Mouse (Mus musculus): Measurements from ENCODE around the gene Snx6. TPM values are rescaled to one million over a fixed set of nuclear protein-coding genes. Genes with fewer than 3 reads are reported as not detected.

The Snx6 gene
- polyA plus RNA-seq, 1 experiment from 2014 or later = 110 TPM

- Histone ChIP-seq H3K27me3 (replicated peaks) (no peaks in the 10 kb centered on the region), H3K9ac (no peak overlapping the region), H3K36me3 (no peaks in the 10 kb centered on the region), H3K4me3 (no peak overlapping the region), H3K4me1 (peaks cover 13% of the 10 kb centered on the region), H3K9me3 (0 out of 2 replicates have a peak, but pooled peaks cover 4% of the 10 kb centered on the region), H3K27ac (replicated peaks) (no peak overlapping the region), H3K4me2 (no peak overlapping the region)
- 64% methylated on average over 1 of the region's 1 CpGs for WGBS
- no peak for ATAC-seq (ENCODE audit: extremely low read depth, insufficient number of reproducible peaks, low FRiP score, low TSS enrichment)
Measured at GRCm38 (mm10) chr12:54828043-54828442, 32.5 kb upstream of the Snx6 start.

GRCm38 (mm10) chr12:54825202-54825601, 29.7 kb upstream of the Snx6 start:
- H3K4me1 ChIP-seq = peaks cover 18% of the 10 kb centered on the region
- no peaks in the 10 kb centered on the region for H3K27me3 ChIP-seq (replicated peaks)
- 91% methylated on average over 3 of the region's 3 CpGs for WGBS
- H3K36me3 ChIP-seq = no peaks in the 10 kb centered on the region
- no peak overlapping the region for H3K4me2 ChIP-seq
- no peak overlapping the region for H3K9ac ChIP-seq
- ATAC-seq (ENCODE audit: extremely low read depth, insufficient number of reproducible peaks, low FRiP score, low TSS enrichment) = no peak
- no peak overlapping the region for H3K4me3 ChIP-seq
- H3K9me3 ChIP-seq = 0 out of 2 replicates have a peak, but pooled peaks cover 4% of the 10 kb centered on the region
- H3K27ac ChIP-seq (replicated peaks) = no peak overlapping the region

DNA sequence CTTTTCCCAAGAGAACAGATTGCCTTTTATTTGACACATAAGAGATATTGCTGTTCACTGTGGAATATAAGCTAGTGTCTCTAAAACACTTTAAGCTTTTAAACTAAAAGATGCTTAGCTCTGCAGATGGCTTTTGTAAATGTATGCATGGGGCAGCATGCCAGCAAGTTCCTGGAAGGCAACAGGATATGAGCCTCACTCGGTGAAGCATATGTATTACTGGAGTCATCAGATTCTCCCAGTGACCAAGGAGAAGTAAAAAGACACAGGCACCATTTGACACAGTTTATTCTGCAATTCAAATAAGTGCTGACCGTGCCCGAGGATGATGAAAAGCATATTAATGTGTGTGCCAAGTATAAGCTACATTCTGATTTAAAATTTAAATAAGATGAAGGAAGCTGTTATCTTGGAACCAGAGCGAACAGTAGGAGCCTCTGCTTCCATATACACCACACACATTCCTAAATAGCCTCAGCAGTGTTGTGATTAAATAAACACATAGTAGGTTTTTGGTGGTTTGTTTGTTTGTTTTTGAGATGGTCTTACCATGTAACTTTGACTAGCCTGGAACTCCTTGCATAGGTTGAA, 27.4 kb upstream of the Snx6 start:
- Histone ChIP-seq H3K4me3 (no peak overlapping the region), H3K27ac (replicated peaks) (no peak overlapping the region), H3K36me3 (no peaks in the 10 kb centered on the region), H3K4me2 (no peak overlapping the region), H3K9ac (no peak overlapping the region), H3K27me3 (replicated peaks) (no peaks in the 10 kb centered on the region), H3K4me1 (peaks cover 29% of the 10 kb centered on the region), H3K9me3 (0 out of 2 replicates have a peak, but pooled peaks cover 4% of the 10 kb centered on the region)
- WGBS = 61% methylated on average over 4 of the region's 4 CpGs
- ATAC-seq (ENCODE audit: extremely low read depth, insufficient number of reproducible peaks, low FRiP score, low TSS enrichment) = no peak

- ATAC-seq (ENCODE audit: extremely low read depth, insufficient number of reproducible peaks, low FRiP score, low TSS enrichment) = no peak
- Histone ChIP-seq H3K4me1 (peaks cover 29% of the 10 kb centered on the region), H3K27ac (replicated peaks) (no peak overlapping the region)
Measured at GRCm38 (mm10) chr12:54820684-54821161, 25.2 kb upstream of the Snx6 start.

GRCm38 (mm10) chr12:54819181-54819935, 23.9 kb upstream of the Snx6 start:
- peak overlapping the region; percentile 58 for H3K27ac ChIP-seq (replicated peaks)
- ATAC-seq (ENCODE audit: extremely low read depth, insufficient number of reproducible peaks, low FRiP score, low TSS enrichment) = no peak
- no peaks in the 10 kb centered on the region for H3K36me3 ChIP-seq
- no peak overlapping the region for H3K4me3 ChIP-seq
- no peaks in the 10 kb centered on the region for H3K27me3 ChIP-seq (replicated peaks)
- H3K4me2 ChIP-seq = no peak overlapping the region
- 31% methylated on average over 6 of the region's 6 CpGs for WGBS
- no peaks in the 10 kb centered on the region for H3K9me3 ChIP-seq
- H3K9ac ChIP-seq = 0 out of 2 replicates have a peak overlapping the region, but pooled peaks have one; percentile 24
- H3K4me1 ChIP-seq = peaks cover 29% of the 10 kb centered on the region

More at GRCm38 (mm10) chr12:54820684-54821161, 25.2 kb upstream of the Snx6 start:
- Histone ChIP-seq H3K4me2 (no peak overlapping the region), H3K9ac (no peak overlapping the region), H3K36me3 (no peaks in the 10 kb centered on the region), H3K9me3 (0 out of 2 replicates have a peak, but pooled peaks cover 4% of the 10 kb centered on the region), H3K4me3 (no peak overlapping the region), H3K27me3 (replicated peaks) (no peaks in the 10 kb centered on the region)
- 60% methylated on average over 2 of the region's 2 CpGs for whole genome bisulfite sequencing

DNA sequence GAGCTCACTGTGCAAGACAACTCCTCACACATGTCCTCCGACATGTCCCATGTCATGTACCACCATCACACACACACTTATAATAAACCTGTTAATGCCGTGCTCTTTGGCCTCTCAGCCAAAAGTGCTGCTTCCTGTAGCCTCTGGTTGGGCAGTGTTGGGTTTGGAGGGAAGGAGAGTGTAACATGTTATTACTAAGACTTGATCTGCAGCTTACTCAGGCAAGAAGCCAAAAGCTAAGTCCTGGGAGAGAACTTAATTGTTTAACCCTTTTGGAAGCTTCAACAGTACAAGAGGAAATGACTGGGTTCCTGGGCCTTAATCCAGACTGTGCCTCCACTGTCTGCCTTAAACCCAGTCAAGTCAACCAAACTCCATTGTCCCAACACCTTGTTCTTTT, 14.6 kb upstream of the Snx6 start:
- ATAC-seq (ENCODE audit: extremely low read depth, insufficient number of reproducible peaks, low FRiP score, low TSS enrichment) = no peak
- Histone ChIP-seq H3K4me3 (no peak overlapping the region), H3K36me3 (no peaks in the 10 kb centered on the region), H3K9me3 (no peaks in the 10 kb centered on the region), H3K27ac (replicated peaks) (no peak overlapping the region), H3K27me3 (replicated peaks) (no peaks in the 10 kb centered on the region), H3K4me2 (no peak overlapping the region), H3K4me1 (peaks cover 6% of the 10 kb centered on the region; the same call in 1 of the 2 replicates), H3K9ac (no peak overlapping the region)
- WGBS = 64% methylated on average over 2 of the region's 2 CpGs

DNA sequence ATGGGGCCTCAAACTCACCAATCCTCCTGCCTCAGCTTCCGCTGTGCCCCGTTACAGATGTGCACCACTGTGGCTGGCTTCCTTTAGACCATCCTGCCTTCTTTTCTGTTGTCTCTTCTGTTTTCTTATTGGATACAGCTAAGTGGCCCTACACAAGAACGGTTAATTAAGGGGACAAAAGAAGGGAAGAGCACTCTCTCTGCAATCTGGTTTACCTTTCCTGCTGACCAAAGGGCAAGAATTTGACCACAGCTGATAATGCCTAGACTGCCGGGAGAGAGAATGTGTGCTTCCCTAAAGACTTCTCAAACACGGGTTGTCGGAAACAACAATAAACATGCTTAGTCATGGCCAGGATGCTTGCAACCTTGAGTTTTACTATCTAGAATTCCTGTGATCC, 12.0 kb upstream of the Snx6 start:
- Histone ChIP-seq H3K9ac (no peak overlapping the region), H3K4me3 (no peak overlapping the region), H3K4me1 (peaks cover 6% of the 10 kb centered on the region; the same call in 1 of the 2 replicates), H3K27ac (replicated peaks) (no peak overlapping the region), H3K4me2 (no peak overlapping the region), H3K9me3 (no peaks in the 10 kb centered on the region), H3K36me3 (no peaks in the 10 kb centered on the region), H3K27me3 (replicated peaks) (no peaks in the 10 kb centered on the region)
- WGBS = 44% methylated on average over 6 of the region's 6 CpGs
- ATAC-seq (ENCODE audit: extremely low read depth, insufficient number of reproducible peaks, low FRiP score, low TSS enrichment) = no peak

DNA sequence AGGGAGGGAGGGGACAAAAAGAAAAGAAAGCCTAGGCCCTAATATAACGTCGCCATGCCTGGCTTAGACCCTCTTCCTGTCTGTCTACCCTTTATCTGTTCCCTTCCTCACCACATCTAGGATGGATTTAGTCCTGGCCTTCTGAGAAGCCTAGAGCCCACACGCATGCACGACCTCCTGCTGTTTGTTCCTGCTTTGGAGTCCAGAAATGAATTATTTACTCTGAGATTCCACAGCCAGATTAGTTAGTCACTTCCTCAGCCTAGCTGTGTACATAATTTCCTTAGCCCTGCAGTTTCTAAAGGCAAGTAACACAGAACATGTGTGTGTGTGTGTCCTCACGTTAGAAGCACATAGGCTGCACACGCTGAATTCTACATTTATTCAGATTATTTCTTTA, 10.6 kb upstream of the Snx6 start:
- no peak overlapping the region for H3K4me2 ChIP-seq
- no peak overlapping the region for H3K4me3 ChIP-seq
- no peak overlapping the region for H3K27ac ChIP-seq (replicated peaks)
- no peaks in the 10 kb centered on the region for H3K27me3 ChIP-seq (replicated peaks)
- H3K9ac ChIP-seq = no peak overlapping the region
- 62% methylated on average over 6 of the region's 6 CpGs for WGBS
- no peaks in the 10 kb centered on the region for H3K9me3 ChIP-seq
- peaks cover 6% of the 10 kb centered on the region; the same call in 1 of the 2 replicates for H3K4me1 ChIP-seq
- no peak for ATAC-seq (ENCODE audit: extremely low read depth, insufficient number of reproducible peaks, low FRiP score, low TSS enrichment)
- H3K36me3 ChIP-seq = no peaks in the 10 kb centered on the region

DNA sequence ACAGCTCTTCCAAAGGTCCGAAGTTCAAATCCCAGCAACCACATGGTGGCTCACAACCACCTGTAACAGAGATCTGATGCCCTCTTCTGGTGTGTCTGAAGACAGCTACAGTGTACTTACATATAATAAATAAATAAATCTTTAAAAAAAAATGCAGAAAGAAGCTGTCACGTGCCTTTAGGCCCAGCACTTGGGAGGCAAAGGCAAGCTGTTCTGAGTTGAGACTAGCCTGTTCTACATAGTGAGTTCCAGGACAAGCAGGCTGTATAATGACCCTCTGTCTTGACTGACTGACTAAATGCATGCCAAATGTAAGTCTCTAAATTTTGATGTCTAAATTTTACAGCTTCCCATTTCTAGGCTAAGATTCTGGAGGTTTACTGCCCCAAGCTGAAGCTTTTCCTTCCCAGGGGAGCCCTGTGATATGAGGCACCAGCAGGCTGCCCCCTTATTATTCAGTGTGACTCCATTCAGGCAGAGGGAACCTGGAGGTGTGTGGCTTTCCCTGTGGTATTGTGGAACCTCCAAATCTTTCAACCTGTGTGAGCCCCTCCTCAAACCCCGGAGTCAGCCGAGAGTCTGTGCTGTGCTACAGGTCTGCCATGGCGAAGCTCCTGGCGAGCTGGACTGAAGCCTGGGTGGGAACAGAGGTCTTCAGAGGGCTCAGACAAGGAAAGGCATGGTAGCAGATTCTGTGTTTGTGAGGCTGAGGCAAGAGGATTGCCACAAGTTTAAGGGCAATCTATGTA, 9.9 kb upstream of the Snx6 start:
- no peak for ATAC-seq (ENCODE audit: extremely low read depth, insufficient number of reproducible peaks, low FRiP score, low TSS enrichment)

DNA sequence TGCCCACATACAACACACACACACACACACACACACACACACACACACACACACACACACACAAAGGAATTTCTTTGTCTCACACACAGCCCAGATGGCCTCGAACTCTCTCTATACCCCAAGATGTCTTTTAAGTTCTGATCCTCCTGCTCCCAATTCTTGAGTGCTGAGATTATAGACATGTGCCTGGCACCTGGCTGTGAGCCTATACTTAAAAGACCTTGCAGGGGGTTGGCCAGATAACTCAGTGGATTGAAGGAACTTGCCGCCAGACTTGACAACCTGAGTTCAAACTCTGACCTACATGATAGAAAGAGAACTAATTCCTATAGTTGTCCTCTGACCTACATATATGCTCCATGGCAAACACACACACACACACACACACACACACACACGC, 8.0 kb upstream of the Snx6 start:
- Histone ChIP-seq H3K9ac (no peak overlapping the region), H3K4me2 (no peak overlapping the region), H3K36me3 (no peaks in the 10 kb centered on the region), H3K9me3 (no peaks in the 10 kb centered on the region), H3K27ac (replicated peaks) (no peak overlapping the region), H3K4me1 (no peaks in the 10 kb centered on the region), H3K4me3 (no peak overlapping the region), H3K27me3 (replicated peaks) (no peaks in the 10 kb centered on the region)
- 85% methylated on average over 3 of the region's 3 CpGs for WGBS
- ATAC-seq (ENCODE audit: extremely low read depth, insufficient number of reproducible peaks, low FRiP score, low TSS enrichment) = no peak

More for the DNA sequence above, 9.9 kb upstream of the Snx6 start:
- no peak overlapping the region for H3K4me3 ChIP-seq
- H3K9ac ChIP-seq = no peak overlapping the region
- H3K9me3 ChIP-seq = no peaks in the 10 kb centered on the region
- 75% methylated on average over 6 of the region's 6 CpGs for WGBS
- no peak overlapping the region for H3K4me2 ChIP-seq
- H3K4me1 ChIP-seq = peaks cover 6% of the 10 kb centered on the region; the same call in 1 of the 2 replicates
- no peak overlapping the region for H3K27ac ChIP-seq (replicated peaks)
- no peaks in the 10 kb centered on the region for H3K27me3 ChIP-seq (replicated peaks)
- no peaks in the 10 kb centered on the region for H3K36me3 ChIP-seq

DNA sequence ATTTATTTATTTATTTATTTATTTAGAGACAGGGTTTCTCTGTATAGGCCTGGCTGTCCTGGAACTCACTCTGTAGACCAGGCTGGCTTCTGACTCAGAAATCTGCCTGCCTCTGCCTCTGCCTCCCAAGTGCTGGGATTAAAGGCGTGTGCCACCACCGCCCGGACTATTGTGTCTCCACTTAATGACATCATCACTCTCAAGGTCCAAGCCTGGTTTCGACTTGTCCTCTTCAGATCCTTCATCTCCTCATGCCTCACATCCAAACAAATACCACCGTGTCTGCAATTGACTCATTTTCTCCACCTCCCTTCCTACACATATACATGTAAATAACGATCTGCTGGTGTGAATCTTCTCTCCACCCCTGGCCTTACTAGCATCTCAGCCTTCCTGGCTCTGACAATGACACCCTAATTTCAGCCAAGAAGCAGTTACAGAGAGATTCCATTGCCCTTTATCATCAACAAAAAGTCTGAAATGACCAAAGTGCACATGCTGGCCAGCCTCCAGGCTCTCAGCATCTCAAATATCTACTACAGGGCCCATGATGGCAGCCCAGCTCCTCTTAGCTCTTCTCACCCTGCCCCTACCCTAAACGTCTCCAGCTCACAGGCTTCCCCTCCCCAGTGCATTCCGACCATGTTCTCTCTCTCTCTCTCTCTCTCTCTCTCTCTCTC, 1.2 kb upstream of the Snx6 start:
- no peak for ATAC-seq (ENCODE audit: extremely low read depth, insufficient number of reproducible peaks, low FRiP score, low TSS enrichment)
- H3K36me3 ChIP-seq = peaks cover 9% of the 10 kb centered on the region
- H3K4me3 ChIP-seq = no peak overlapping the region
- no peak overlapping the region for H3K27ac ChIP-seq (replicated peaks)
- no peaks in the 10 kb centered on the region for H3K9me3 ChIP-seq
- H3K4me1 ChIP-seq = peaks cover 20% of the 10 kb centered on the region
- WGBS = 79% methylated on average over 8 of the region's 8 CpGs
- H3K4me2 ChIP-seq = no peak overlapping the region
- no peaks in the 10 kb centered on the region for H3K27me3 ChIP-seq (replicated peaks)
- no peak overlapping the region for H3K9ac ChIP-seq

Data from heart, embryonic 13.5 days (tissue).